Mouse (Mus musculus) testis, adult 2 months (tissue): ENCODE results near the gene Il12a. TPM values are rescaled to one million over a fixed set of nuclear protein-coding genes. Genes with fewer than 3 reads are reported as not detected.

Source experiments
- H3K27ac ChIP-seq: fragments of 200-500 bp; 2 replicates; pipeline ENCODE4 v1.5.1; 2012; ENCODE audit warnings: low read depth, low read length; ENCODE audit not compliant: control insufficient read depth, insufficient read depth
- H3K27me3 ChIP-seq: fragments of 200-500 bp; 2 replicates; pipeline ENCODE4 v1.6.1; 2012; ENCODE audit warnings: mild to moderate bottlenecking, low read length, moderate library complexity; ENCODE audit not compliant: control insufficient read depth, insufficient read depth
- H3K36me3 ChIP-seq: fragments of 200-500 bp; 2 replicates; pipeline ENCODE4 v1.6.1; 2012; ENCODE audit warnings: mild to moderate bottlenecking, low read length; ENCODE audit not compliant: control insufficient read depth, insufficient read depth
- H3K4me1 ChIP-seq: fragments of 200-500 bp; 2 replicates; pipeline ENCODE4 v1.6.1; 2012; ENCODE audit warnings: low read length; ENCODE audit not compliant: control insufficient read depth, insufficient read depth
- H3K4me3 ChIP-seq: fragments of 200-500 bp; 2 replicates; pipeline ENCODE4 v1.5.1; 2012; ENCODE audit warnings: low read depth, mild to moderate bottlenecking, low read length, moderate library complexity, mixed read lengths; ENCODE audit not compliant: control insufficient read depth
- CTCF ChIP-seq: fragments of 200-500 bp; IDR thresholded peaks from 2 replicates; pipeline ENCODE4 v1.5.1; 2012; ENCODE audit warnings: low read depth, mild to moderate bottlenecking, inconsistent platforms, low read length, moderate library complexity; ENCODE audit not compliant: control insufficient read depth, insufficient read depth, insufficient replicate concordance
- POLR2A ChIP-seq: fragments of 200-500 bp; IDR thresholded peaks from 2 replicates; pipeline ENCODE4 v1.6.1; 2012; ENCODE audit warnings: low read depth, mild to moderate bottlenecking, inconsistent platforms, low read length, moderate library complexity; ENCODE audit not compliant: control insufficient read depth
- polyA plus RNA-seq: library from polyadenylated mRNA; depleted of rRNA; stranded (reverse); fragments of >200 nt; gene quantifications from 2 replicates; pipeline ENCODE4 v1.2.3, GENCODE M21; 2012

Gene Il12a
- polyA plus RNA-seq, 1 experiment = 0.07 TPM

- no peaks in the 10 kb centered on the region for H3K36me3 ChIP-seq
- no peak for TF ChIP-seq CTCF
- TF ChIP-seq POLR2A = no peak
- no peaks in the 10 kb centered on the region for H3K4me1 ChIP-seq
- H3K4me3 ChIP-seq = no peak overlapping the region
- no peak overlapping the region for H3K27ac ChIP-seq
- no peaks in the 10 kb centered on the region for H3K27me3 ChIP-seq
Observed at GRCm38 (mm10) chr3:68659996-68660395, 30.4 kb upstream of the Il12a start.

GRCm38 (mm10) chr3:68660538-68660937, 29.9 kb upstream of the Il12a start:
- no peaks in the 10 kb centered on the region for H3K36me3 ChIP-seq
- H3K4me3 ChIP-seq = no peak overlapping the region
- H3K27ac ChIP-seq = no peak overlapping the region
- no peaks in the 10 kb centered on the region for H3K4me1 ChIP-seq
- H3K27me3 ChIP-seq = no peaks in the 10 kb centered on the region
- no peak for TF ChIP-seq POLR2A
- no peak for TF ChIP-seq CTCF

GRCm38 (mm10) chr3:68662386-68662785, 28.1 kb upstream of the Il12a start:
- H3K4me3 ChIP-seq = no peak overlapping the region
- H3K27me3 ChIP-seq = no peaks in the 10 kb centered on the region
- no peak overlapping the region for H3K27ac ChIP-seq
- TF ChIP-seq CTCF = no peak
- TF ChIP-seq POLR2A = no peak
- H3K4me1 ChIP-seq = no peaks in the 10 kb centered on the region
- no peaks in the 10 kb centered on the region for H3K36me3 ChIP-seq

GRCm38 (mm10) chr3:68664337-68664736, 26.1 kb upstream of the Il12a start:
- TF ChIP-seq CTCF (no peak), POLR2A (no peak)
- Histone ChIP-seq H3K4me3 (no peak overlapping the region), H3K36me3 (no peaks in the 10 kb centered on the region), H3K4me1 (no peaks in the 10 kb centered on the region), H3K27ac (no peak overlapping the region), H3K27me3 (no peaks in the 10 kb centered on the region)

- no peak overlapping the region for H3K4me3 ChIP-seq
- H3K27ac ChIP-seq = no peak overlapping the region
- TF ChIP-seq POLR2A (no peak), CTCF (no peak)
- no peaks in the 10 kb centered on the region for H3K36me3 ChIP-seq
- H3K27me3 ChIP-seq = no peaks in the 10 kb centered on the region
- no peaks in the 10 kb centered on the region for H3K4me1 ChIP-seq
Observed at GRCm38 (mm10) chr3:68666377-68666776, 24.1 kb upstream of the Il12a start.

GRCm38 (mm10) chr3:68667852-68668251, 22.6 kb upstream of the Il12a start:
- Histone ChIP-seq H3K4me3 (no peak overlapping the region), H3K36me3 (no peaks in the 10 kb centered on the region)

GRCm38 (mm10) chr3:68669418-68669974, 20.9 kb upstream of the Il12a start:
- no peak for TF ChIP-seq POLR2A
- TF ChIP-seq CTCF = no peak
- no peak overlapping the region for H3K27ac ChIP-seq
- H3K27me3 ChIP-seq = no peaks in the 10 kb centered on the region
- H3K4me3 ChIP-seq = no peak overlapping the region
- H3K4me1 ChIP-seq = no peaks in the 10 kb centered on the region
- no peaks in the 10 kb centered on the region for H3K36me3 ChIP-seq

More at GRCm38 (mm10) chr3:68667852-68668251, 22.6 kb upstream of the Il12a start:
- Histone ChIP-seq H3K27me3 (no peaks in the 10 kb centered on the region), H3K4me1 (no peaks in the 10 kb centered on the region), H3K27ac (no peak overlapping the region)
- TF ChIP-seq POLR2A = no peak

- Histone ChIP-seq H3K27ac (no peak overlapping the region), H3K27me3 (no peaks in the 10 kb centered on the region), H3K4me3 (no peak overlapping the region), H3K36me3 (no peaks in the 10 kb centered on the region), H3K4me1 (peaks cover 5% of the 10 kb centered on the region)
- TF ChIP-seq POLR2A = no peak
- TF ChIP-seq CTCF = no peak
Observed at GRCm38 (mm10) chr3:68674721-68675120, 15.7 kb upstream of the Il12a start.
